Mouse (Mus musculus) mouse embryonic stem cell (cell line): Measurements from ENCODE around the gene Inpp5b.
"Not testable (repeated sequence)": the region's sequence is repeated elsewhere in the genome, so short reads cannot be mapped to it uniquely, and the experiment has no call there.

Experiments
- in situ Hi-C, 2 experiments: fragments of 300-500 bp; cut with MboI; formaldehyde crosslinking; loops; 1 replicate in 1 of 2; 3 replicates in 1 of 2; pipeline ENCODE4 v1.14.3; 2019 to 2020; ENCODE audit warnings: low sequenced_read_pairs in 2 of 2, low pct_unique_long_range_greater_than_20kb in 1 of 2, mixed read lengths in 1 of 2; ENCODE audit not compliant: unreplicated experiment in 1 of 2

Inpp5b gene

DNA sequence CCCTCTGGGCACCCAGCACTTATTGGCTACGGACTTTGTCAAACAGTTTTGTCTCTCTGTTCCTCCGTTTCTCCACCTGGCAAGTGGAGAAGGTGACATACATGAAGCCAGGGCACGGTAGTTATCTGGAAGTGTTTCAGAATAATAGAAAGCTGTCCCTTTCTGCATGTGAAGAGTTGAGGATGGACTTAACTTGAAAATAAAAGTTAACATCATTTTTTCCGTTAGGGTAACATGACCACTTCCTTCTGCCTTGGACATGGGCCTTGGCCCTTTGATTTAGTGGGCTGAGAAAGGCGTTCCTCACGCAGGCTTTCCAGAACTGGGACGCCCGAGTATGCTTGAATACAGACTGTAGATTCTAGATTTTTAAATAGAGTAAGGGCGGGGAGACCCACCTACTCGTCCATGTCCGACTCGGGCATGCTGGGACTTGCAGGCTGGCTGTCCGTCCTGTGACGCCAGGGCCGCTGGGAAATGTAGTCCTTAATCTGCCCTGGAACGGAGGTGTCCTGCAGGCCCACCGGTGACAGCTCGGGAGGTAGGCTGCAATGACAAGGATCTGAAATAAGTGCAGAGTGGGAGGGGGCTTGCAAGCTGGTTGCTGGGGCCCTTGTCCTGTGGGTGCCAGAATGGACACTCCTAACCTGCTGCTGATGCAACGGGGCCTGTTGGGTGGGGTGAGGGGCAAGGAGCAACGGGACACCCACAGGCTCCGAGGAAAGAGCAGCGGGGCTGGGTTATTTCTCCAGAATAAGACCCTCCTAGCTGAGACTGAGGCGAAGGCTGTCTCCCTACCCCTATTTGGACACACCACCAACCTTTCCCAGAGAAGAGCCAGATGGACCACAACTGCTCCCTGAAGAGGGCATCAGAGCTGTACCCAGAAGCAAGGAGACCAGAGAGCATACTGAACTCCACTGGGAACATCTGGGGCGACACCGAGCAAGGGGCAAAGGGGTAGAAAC is at the start of gene Inpp5b:
Gene Inpp5b (plus strand): TSS at position 475 of the 968 bp plus-strand sequence.
- in situ Hi-C loops, result no loop called here

DNA sequence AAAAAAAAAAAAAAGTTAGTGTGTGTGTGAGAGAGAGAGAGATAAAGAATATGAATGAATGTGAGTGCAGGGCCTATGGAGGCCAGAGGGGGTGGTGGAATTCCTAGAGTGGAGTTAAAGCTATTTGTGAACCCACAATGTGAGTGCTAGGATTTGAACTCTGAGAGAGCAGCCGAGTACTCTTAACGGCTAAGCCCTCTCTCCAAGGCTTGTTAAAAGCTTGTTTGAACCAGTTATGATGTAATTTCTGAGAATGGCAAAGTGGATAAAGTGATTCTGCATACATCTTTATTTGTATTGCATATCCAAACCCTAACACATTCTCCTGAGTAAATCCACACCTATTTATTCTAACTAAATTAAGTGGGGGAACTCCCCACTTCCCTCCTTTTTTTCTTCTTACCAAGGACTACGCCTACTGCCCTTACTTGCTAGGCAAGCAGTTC is 49.2 kb upstream of the Inpp5b start:
- in situ Hi-C loops, result no loop called here

DNA sequence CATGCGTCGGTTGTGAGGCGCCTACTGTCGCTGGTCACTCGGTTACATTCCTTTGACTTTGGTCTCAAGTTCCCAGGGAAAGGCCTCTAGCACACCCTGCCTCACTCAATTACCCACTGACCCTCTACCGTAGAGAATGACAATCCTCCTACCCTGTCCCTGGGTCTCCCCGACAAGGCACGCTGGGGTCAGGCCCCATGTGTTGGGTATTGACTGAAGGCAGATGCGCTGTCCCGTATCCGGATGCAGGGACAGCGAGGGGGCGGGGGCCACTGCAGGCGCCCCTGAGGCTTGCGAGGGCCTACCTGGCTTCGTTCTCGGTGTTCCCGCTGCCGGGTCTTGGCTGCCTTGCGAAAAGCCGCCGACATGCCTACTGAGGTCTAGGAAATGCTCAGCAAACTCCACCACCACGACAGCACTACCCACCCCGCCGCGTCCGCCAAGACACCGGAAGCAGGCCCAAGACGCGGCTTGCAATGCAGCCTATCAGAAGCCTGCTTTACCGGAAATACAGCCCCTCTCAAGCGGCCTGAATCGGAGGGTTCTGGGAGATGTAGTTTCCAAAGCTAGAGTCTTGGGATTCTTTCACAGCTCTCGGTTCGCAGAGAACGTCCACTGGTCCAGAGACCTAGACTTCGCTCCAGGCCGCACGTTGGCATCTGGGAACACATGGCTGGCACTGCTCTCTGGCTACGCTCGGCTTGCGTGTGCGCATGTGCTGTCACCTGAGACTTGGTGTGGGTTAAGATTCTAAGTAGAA is 48.3 kb upstream of the Inpp5b start, which contains the start of gene Utp11:
Gene Utp11 (minus strand): TSS at position 466 of the 760 bp plus-strand sequence.
- in situ Hi-C loops, result no loop called here

DNA sequence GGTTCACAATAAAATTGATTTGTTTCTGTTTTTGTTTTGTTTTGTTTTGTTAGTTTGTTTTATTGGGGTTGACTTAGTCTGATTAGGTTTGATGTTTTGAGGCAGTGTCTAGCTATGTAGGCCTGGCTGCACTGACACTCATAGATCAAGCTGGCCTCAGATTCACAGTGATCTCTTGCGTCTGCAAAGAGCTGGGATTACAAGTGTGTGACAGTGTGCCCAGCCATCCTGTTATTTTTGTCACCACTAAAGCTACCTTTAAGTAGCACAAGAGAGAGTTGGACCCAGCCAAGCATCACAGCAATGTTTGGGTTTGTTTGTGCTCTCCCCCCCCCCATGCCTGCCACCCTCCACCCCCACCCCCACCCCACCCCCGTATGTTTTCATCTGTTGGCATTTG is 47.1 kb upstream of the Inpp5b start:
- in situ Hi-C loops, result no loop called here

DNA sequence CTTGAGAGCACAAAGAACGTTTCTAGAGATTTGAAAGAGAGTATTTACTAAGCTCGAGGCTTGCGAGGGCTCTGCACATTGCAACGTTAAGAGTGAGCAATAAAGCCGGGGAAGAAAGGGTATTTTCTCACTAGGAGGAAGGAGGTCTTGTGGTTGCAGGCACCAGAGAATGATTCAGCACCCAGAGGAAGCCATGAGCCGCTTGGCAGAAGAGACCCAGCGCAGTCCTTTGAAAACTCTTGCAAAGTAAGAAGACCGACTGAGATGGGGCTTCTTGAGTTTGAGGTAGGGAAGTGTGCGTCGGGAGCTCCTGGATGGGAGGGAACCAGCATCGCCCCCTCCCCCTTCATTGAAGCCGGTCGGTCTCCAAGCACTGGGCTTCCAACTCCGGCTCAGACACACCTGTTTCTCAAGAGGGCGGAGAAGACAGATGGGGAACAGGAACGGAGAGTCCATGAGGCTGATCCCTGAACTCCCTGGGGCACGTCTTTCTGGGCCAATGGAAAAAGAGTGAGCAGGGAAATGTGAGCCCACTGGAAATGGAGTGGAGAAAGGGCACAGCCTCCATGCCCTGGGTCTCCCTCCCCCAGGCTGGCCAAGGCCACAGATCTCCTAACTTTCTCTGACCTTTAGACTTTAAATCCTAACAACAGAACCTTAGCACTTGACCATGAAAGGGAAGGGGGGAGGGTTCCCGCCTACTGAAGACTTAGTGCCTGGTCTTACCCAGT is 45.7 kb upstream of the Inpp5b start:
- in situ Hi-C loops, result no loop called here

DNA sequence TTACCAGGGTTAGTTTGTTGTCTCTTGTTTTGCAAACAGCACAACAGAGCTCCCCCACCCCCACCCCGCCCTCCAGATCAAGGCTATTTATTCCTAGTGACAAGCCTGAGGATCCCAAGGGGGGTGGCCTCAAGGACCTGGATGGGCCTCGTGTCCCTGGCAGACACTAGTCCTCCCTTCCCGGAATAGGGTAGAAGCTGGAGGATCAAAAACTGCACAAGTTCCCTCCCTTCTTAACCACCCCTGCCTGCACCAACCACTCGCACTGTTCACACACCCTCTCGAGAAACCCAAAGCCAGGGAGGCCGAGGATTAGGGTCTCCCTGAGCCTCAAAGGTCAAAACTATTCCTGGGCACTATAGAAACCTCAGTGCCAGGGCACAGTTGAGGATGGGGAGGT is 41.9 kb upstream of the Inpp5b start:
- in situ Hi-C loops, result no loop called here

DNA sequence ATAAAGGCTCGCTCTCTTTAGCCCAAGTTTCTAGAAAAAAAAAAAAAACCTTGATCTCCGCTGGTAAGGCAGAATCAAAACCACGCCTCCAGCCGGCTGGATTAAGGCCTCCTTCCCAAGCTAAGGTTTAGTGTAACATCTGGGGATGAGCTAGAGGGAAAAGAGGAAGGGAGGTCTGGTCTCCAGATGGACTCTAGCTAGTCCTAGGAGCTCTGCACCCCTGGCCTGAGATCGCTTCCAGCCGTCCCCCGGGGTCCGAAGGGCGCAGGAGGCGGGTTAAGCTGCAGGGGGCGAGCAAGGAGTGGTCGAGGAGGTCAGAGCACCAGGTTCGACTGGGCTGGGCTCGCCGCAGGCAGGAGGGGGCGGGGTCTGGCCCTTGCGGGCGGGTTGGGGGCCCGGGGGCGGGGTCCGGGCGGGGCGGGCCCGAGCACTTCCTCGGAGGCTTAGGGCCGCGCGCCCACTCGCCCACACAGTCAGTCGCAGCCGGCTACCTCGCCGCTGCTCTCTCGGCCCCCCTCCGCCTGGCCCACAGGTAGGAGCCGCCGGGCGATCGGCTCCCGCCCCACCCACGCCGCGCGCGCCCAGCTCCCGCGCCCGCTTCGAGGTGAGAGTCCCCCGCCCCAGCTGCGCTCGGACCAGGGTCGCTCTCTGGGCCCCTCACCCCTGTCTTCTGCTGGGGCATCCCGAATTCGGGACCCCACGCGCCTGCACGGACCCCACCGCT is 41.2 kb upstream of the Inpp5b start, which contains the start of gene Fhl3:
Gene Fhl3 (plus strand): TSS at position 454 of the 724 bp plus-strand sequence.
- in situ Hi-C loops, result no loop called here

DNA sequence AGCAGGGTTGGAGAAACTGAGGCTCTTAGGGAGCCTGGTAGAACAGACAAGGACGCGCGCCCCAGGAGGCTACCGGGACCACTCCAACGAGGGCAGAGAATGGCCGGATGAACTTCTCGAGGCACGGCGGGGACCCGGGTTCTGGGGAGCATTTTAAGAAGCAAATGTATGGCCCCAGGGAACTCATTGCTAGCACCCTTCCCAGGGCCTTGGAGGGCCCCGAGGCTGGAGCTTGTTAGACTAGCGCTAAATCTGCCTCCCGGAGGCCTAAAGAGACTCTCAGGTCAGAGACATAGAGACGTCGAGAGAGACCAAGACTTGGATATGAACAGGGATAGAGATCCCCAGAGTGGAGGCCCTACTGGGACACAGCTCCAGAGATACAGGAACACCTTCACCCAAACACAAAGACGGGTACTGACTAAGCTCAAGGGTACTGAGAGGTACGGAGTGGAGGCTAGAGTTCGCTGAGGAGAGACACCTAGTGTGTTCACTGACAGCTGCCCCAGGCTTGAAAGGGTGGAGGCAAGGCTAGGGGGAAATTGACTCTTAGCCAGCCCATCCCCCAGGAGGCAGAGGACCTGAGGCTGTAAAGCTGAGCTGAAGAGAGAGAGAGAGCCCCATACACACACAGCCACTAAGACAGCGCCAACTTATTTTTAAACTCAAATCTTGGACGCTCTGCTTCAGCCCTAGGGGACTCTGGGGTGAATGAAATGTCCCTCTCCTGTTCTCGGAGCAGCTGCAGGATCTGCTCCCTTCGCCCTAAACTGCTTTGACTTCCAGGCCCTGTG is 40.4 kb upstream of the Inpp5b start:
- in situ Hi-C loops, result no loop called here

DNA sequence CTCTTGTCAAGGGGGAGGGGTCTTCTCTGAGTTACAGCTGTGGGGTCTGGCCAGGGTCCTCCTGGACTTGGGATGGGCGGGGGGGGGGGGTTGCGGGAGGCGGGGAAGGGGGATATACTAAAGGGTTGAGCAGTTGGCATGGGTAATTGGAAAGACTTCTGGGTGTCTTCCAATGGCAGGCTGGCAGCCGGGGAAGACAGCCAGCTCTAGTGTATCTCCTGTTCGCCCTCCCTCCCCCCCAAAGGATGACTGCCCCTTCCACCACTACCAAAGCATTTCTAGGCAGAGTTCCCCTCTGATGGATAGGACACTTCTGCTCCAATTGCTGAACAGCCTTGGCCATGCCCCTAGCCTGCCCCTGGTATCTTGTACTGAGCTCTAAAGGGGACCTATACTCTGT is 39.7 kb upstream of the Inpp5b start:
- in situ Hi-C loops, result no loop called here

DNA sequence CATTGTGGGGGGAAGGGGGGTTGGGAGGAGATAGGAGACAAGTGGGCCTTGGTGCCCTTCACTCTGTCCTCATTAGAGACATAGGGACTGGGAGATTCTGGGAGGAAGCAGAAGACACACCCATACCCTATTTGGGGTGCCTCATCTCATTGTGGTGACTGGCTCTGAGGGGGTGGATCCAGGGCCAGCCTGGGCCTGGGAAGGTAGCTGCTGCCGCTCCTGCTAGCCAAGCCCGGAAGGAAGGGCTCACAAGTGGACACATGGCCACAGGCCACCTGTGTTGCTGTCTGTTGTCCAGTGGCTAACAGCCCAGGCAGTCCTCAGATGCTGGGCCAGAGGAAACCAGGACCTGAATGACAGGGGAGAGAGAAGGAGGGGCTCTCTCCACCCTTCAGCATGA is 38.2 kb upstream of the Inpp5b start:
- in situ Hi-C loops, result no loop called here

DNA sequence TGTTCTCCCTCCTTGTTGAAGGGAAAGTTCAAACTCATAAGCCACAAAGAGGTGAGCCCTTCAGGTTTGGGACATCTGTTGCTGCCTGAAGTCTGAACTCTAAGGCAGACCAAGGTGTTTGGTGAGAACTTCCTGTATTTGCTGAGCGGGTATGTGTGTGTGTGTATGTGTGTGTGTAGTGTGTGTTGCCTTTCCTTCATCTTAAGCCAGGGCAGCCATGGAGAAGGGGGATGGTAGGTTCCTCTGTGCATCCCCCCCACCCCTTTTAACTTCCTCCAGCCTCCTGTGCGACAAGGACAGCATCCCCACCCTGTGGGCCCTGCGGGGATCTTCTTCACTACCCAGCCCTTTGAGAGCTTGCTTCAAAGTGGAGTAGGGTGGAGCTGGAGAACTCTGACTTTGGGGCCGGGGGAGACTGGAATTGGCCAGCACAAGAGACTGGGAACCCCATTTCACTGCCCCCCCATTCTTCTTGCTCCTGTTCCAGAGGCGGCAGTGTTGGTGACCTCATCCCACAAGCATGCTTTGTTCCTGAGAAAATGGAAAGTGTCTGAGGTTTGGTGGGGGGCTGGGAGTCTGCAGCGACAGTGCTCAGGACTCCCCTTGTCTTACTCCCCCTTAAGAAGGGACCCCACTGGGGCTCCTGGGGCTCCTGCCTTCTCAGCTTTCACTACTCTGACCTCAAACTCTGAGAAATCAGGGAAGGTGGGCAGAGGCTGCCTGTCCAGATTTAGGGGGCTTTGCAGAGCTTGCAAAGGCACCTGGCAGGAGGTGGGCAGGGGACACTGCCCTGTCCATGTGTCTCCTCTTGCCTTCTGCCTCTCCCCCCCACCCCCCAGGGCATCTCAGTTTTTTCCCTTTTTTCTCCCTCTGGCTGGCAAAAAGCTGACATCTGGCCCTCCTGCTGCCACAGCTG is 37.5 kb upstream of the Inpp5b start:
- in situ Hi-C loops, result no loop called here

DNA sequence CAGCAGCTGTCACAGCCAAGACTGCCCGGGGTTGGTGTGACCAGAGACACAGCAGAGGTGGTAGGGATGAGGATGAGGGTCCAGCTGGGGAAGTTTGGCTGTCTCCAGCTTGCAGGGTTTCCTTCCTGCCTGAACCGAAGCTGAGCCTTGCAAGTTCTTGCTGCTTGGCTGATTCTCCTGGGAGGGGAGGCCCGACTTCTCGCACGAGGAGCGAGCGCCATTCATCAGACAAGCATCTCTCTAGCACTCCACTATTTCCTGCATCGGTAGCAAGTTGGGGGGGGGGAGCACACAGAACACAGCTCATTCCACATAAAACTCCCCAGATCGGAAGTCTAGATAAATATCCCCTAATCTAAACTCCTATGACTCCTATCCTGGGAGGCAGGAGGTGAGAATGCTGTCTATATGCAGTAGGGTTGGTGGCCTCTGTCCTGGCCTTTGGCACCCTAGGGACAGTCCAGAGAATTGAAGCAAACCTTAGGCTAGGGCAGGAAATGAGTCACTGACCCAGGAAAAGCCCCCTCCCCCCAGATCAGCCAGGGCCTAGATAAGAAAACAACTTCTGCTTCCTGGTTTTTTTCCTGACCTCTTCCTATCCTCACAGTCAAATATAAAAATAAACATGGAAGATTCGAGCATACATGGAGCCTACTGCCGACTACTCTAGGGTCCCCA is 36.7 kb upstream of the Inpp5b start:
- in situ Hi-C loops, result no loop called here

DNA sequence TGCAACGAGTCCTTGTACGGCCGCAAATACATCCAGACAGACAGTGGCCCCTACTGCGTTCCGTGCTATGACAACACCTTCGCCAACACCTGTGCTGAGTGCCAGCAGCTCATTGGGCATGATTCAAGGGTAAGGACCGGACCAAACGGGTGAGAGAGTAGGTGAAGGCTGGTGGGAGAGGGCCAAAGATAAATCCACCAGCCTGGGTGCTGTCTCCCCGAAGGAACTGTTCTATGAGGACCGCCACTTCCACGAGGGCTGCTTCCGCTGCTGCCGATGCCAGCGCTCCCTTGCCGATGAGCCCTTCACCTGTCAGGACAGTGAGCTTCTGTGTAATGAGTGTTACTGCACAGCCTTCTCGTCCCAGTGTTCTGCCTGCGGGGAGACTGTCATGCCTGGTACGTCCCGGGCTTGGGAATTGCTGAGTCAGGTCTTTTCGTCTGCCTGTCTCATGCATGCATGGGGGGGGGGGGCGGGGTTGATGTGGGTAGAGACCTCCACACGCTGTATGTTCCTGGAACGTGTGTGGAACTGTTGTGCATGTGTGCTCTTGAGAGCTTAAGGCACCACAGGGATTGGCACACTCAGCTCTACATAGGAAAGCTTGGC is 35.9 kb upstream of the Inpp5b start:
- in situ Hi-C loops, result no loop called here

DNA sequence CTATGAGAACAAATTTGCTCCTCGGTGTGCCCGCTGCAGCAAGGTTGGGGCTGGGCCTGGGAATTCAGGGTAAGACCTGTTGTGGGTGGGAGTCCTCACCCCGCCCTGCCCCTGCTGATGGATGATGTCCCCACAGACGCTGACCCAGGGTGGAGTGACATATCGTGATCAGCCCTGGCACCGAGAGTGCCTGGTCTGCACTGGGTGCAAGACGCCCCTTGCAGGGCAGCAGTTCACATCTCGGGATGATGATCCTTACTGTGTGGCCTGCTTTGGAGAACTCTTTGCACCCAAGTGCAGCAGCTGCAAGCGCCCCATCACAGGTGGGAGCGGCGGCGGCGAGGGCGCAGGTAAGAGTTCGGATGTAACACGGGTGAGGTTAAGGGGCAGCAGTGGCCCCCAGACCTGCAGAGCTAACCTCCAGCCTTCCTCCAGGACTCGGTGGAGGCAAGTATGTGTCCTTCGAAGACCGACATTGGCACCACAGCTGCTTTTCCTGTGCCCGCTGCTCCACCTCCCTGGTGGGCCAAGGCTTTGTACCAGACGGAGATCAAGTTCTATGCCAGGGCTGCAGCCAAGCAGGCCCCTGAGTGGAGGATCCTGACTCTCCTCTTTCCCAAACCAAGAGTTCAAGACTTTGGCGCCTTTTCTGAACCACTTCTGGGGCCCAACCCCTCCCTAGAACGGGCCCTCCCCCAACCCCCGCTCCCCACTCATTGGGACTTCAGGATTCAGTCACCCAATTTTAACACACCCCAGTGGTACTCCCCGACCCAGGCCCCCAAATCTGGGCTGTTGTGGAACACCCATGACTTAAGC is 34.1 kb upstream of the Inpp5b start:
- in situ Hi-C loops, result not testable (repeated sequence)

DNA sequence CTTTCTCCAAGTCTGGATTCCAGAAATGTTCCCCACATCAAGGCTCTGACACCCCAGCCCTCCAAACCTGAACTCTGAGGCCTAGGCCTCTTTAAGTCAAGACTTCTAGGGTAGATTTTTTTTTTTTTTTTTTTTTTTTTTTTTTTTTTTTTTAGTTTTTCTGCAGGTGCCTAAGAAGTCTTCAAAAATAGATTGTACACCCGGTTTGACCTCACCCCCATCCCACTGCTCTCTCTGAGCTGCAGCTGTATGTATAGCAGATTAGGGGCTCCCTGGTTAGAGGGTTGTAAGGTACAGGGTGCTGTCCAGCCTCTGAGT is 33.5 kb upstream of the Inpp5b start:
- in situ Hi-C loops, result not testable (repeated sequence)
